Mouse (Mus musculus) cerebellum, adult 9-11 months (tissue): ENCODE measurements around the gene Cntn6.

ENCODE experiments used
- DNase-seq: peaks from one replicate; pipeline ENCODE4 v3.0.0; 2022

Cntn6 gene

DNA sequence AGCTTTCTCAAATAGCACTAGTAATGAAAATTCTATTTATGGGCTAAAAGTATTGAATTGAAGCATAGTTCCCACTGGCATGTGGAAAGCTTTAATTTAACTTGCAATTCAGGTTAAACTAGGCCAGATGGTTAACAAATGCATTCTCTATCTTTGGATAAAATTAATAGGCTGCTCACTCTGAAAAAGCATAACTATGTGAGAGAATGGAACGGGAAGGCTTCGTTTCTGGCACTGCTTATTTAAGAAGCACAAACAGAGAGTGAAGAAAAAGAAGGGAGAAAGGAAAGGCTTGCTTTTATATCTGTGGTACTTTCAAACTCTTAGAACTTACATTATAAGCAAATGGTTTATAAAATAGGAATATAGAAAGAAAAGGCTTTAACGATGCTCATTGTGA, 268.6 kb downstream of the Cntn6 start:
- no peak for DNase-seq

- DNase-seq: no peak
Observed at GRCm38 (mm10) chr6:104783891-104784290, 291.3 kb downstream of the Cntn6 start.

DNA sequence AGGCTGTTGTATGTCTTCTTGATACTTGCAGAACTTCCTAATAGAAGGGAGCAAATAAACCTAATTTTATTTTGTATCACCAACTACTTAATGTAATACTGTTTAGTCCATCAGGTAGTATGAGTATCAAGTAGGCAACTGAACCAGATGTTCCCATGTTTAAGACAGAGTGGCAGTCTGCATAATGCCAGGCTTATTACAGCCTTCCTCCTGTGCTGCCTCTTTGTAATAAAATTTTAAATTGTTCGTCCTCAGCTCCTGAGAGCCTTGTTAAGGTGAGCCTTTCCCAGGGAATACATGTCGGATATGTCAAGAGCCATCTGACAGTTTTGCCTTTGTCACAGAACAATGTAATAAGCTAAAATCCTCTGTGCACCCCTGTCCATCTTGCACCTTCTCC, 294.9 kb downstream of the Cntn6 start:
- DNase-seq: no peak

DNA sequence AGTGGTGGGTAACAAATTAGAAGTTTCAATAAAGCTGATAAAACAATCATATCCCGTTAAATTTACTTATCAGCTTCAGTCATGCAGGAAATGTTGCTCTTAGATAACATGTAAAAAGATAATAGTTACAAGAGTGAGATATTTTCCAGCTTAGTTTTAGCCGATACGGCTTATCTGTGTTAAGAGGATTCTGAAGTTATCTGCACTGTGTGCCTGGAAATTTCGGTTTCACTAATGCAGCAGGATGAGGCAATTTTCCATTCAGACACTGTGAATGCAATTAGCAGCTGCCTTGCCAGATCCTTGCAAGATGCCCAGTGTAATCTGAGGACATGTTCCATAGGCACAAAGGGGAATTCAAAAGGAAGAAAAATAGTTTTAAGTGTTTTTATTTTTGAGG, 315.9 kb downstream of the Cntn6 start:
- no peak for DNase-seq

DNA sequence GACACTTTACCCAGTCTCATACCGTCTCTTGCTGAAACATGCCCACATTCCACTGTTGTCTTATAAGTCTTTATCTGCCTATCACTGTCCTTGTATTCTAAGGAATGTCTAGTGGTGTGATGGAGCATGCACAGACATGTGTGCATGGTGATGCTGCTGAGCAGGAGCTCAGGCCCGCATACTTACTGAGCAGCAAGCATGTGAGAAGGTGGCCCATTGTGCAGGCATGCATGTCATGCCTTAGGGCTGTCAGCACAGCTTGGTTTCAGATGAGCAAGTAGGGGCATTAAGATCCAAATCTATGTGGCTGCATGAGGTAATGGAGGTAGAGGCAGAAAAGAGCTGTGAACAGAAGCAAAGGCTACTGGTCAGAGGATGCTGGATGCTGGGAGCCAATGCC, 323.0 kb downstream of the Cntn6 start:
- no peak for DNase-seq

DNA sequence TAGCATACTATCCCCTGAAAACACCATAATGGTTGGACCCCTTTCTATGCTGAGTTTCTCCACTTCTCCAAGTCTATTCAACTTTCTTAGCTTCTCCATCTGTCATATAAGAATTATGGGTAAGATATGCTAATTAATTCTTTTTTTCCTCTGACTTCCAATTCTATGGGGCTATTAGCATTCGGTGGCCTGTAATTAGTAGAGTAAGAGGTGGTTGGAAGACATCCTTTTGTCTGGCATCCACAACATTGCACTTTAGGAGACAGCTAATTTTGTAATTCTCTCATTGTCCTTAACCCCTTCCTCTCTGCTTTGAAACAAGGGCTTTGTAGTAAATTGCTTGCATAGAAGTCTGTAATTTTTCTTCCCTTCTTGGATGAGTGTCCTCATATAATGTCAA, 387.1 kb downstream of the Cntn6 start:
- DNase-seq: no peak

GRCm38 (mm10) chr6:104884021-104884420, 391.4 kb downstream of the Cntn6 start:
- DNase-seq: no peak

DNA sequence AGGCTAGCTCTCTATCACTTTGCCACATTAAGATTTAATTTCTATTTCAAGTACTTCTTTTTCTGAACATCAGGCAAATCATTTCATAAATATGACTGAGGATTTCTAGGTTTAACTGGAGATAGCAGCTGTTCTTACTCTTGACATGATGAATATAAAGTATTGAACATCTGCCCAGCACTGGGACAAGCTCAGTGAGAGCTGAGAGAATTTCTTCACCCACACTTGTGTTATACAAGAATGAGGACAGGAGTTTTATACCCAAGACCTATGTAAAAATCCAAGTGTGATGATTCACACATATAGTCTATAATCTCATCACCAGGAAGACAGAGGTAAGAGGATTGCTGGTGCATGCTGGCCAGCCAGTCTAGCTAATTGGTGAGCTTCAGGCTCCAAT, 393.2 kb downstream of the Cntn6 start:
- DNase-seq: no peak

DNA sequence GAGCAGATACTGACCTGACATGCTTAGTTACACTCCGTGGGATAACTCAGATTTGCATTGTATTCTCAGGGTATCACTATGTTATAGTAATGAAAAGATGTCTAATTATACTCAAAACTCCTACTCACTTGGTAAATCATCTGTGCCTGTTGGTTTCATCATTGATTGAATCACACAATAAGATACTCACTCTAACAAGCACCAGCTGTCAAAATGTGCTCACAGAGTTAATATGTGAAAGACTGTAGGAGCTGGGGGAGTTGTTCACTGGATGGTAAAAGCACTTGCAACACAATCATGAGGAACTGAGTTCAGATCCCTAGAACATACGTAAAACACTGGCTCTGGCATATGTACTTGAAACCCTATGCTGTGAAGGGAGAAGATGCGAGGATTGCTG, 398.5 kb downstream of the Cntn6 start:
- no peak for DNase-seq
